ENCODE assay signal across 8 mouse cellular contexts in genomic region chr7:96213741-96214140, GRCm38 (mm10). TPM values are rescaled to one million over a fixed set of nuclear protein-coding genes. Genes with fewer than 3 reads are reported as not detected.
A peak's percentile ranks its signal among the peaks of the same experiment; 100 is the strongest.
DNase-seq lines count a peak whose midpoint lies in the region; ATAC-seq lines count a peak whose summit lies in the region.

No protein-coding gene starts in this region.

- H3K27ac ChIP-seq in heart, embryonic 11.5 days (ENCODE audit: low read depth, low read length): no peak overlapping the region
- H3K27ac ChIP-seq in hindbrain, embryonic 14.5 days: no peak overlapping the region
- H3K27ac ChIP-seq in midbrain, embryonic 12.5 days (replicated peaks): no peak overlapping the region

- WGBS in heart, embryonic 11.5 days (ENCODE audit: insufficient replicate concordance): 8% methylated on average over 9 of the region's 10 CpGs
- WGBS in hindbrain, embryonic 14.5 days: 16% methylated on average over 7 of the region's 10 CpGs
- 3% methylated on average over 7 of the region's 10 CpGs for WGBS in midbrain, embryonic 12.5 days

- no peaks in the 10 kb centered on the region for H3K36me3 ChIP-seq in heart, embryonic 11.5 days (ENCODE audit: control insufficient read depth, insufficient read depth, low read length)
- no peaks in the 10 kb centered on the region for H3K36me3 ChIP-seq in hindbrain, embryonic 14.5 days (replicated peaks; ENCODE audit: control insufficient read depth, insufficient read depth)
- no peaks in the 10 kb centered on the region for H3K36me3 ChIP-seq in midbrain, embryonic 12.5 days

- peak overlapping the region; percentile 66 for H3K4me3 ChIP-seq in heart, embryonic 11.5 days (ENCODE audit: low read depth, low read length)
- H3K4me3 ChIP-seq in hindbrain, embryonic 14.5 days (replicated peaks; ENCODE audit: low read length): peak overlapping the region; percentile 77
- H3K4me3 ChIP-seq in midbrain, embryonic 12.5 days: peak overlapping the region; percentile 78

- no peak for ATAC-seq in heart, embryonic 11.5 days (replicated peaks; ENCODE audit: insufficient number of reproducible peaks, low FRiP score, low TSS enrichment)
- no peak for ATAC-seq in hindbrain, embryonic 14.5 days (ENCODE audit: low FRiP score)
- ATAC-seq in midbrain, embryonic 12.5 days (ENCODE audit: low FRiP score, low read depth): no peak
- no peak for ATAC-seq in erythroblast, adult 5-6 weeks (replicated peaks; ENCODE audit: low FRiP score, poor library complexity, severe bottlenecking)
- no peak for ATAC-seq in frontal cortex, adult (ENCODE audit: low TSS enrichment)

- H3K27me3 ChIP-seq in heart, embryonic 11.5 days (ENCODE audit: control insufficient read depth, insufficient read depth, low read length): peaks cover 31% of the 10 kb centered on the region
- peaks cover 1% of the 10 kb centered on the region; the same call in 1 of the 2 replicates for H3K27me3 ChIP-seq in hindbrain, embryonic 14.5 days (ENCODE audit: control insufficient read depth, insufficient read depth, low read length)
- H3K27me3 ChIP-seq in midbrain, embryonic 12.5 days: peaks cover 20% of the 10 kb centered on the region

- no peak for DNase-seq in heart, postnatal 25 days (ENCODE audit: low spot score)
- DNase-seq in MN1 (ENCODE audit: low spot score): peak; percentile 13
- DNase-seq in hindbrain, embryonic 14.5 days (ENCODE audit: low spot score): no peak
- DNase-seq in frontal cortex, postnatal 25 days (ENCODE audit: low spot score in 2 of 2): no peak

- H3K9me3 ChIP-seq in heart, embryonic 11.5 days (replicated peaks; ENCODE audit: control insufficient read depth, low read length): no peaks in the 10 kb centered on the region
- H3K9me3 ChIP-seq in hindbrain, embryonic 14.5 days (ENCODE audit: control insufficient read depth, low read length): no peaks in the 10 kb centered on the region
- H3K9me3 ChIP-seq in midbrain, embryonic 12.5 days: no peaks in the 10 kb centered on the region

- intact Hi-C loops in heart, postnatal 25 days (cut with DNase I): loop anchor here (2.0 to 5.0 kb wide), 2 partner anchors 61 to 339 kb away; no protein-coding TSS in a partner anchor

- no peak overlapping the region for H3K9ac ChIP-seq in heart, embryonic 11.5 days (ENCODE audit: low read depth, low read length)
- H3K9ac ChIP-seq in hindbrain, embryonic 14.5 days: peak overlapping the region; percentile 90
- peak overlapping the region; percentile 39; the same call in 1 of the 2 replicates for H3K9ac ChIP-seq in midbrain, embryonic 12.5 days (replicated peaks)

- H3K4me2 ChIP-seq in heart, embryonic 11.5 days: peak overlapping the region; percentile 77
- H3K4me2 ChIP-seq in hindbrain, embryonic 14.5 days (replicated peaks): peak overlapping the region; percentile 89
- peak overlapping the region; percentile 93 for H3K4me2 ChIP-seq in midbrain, embryonic 12.5 days (replicated peaks)

- 0 out of 2 replicates have a peak, but pooled peaks cover 9% of the 10 kb centered on the region for H3K4me1 ChIP-seq in heart, embryonic 11.5 days (ENCODE audit: control insufficient read depth, insufficient read depth, low read length)
- H3K4me1 ChIP-seq in hindbrain, embryonic 14.5 days (replicated peaks; ENCODE audit: control insufficient read depth, insufficient read depth, low read length): peaks cover 22% of the 10 kb centered on the region
- peaks cover 42% of the 10 kb centered on the region for H3K4me1 ChIP-seq in midbrain, embryonic 12.5 days

RNA-seq across cellular contexts. Expression of gene Tenm4, which starts 42.7 kb away (rescaled TPM):
- 9.4 and 11.4 TPM in 2 replicates for polyA plus RNA-seq in heart, embryonic 11.5 days (2014; fragmentation: Nextera tagmentation; extraction: Ambion mirVana)
- 1 to 10 TPM; 1.0 to 1.1 TPM for total RNA-seq in heart, postnatal 25 days (2021)
- 37.5 and 38.1 TPM in 2 replicates for polyA plus RNA-seq in hindbrain, embryonic 14.5 days (2014; fragmentation: Nextera tagmentation; extraction: Ambion mirVana)
- polyA plus RNA-seq in midbrain, embryonic 12.5 days (2016; fragmentation: Nextera tagmentation; extraction: Ambion mirVana): 39.2 and 41.3 TPM in 2 replicates
- 0.19 and 1.9 TPM in 2 replicates for total RNA-seq in erythroblast, adult 5-6 weeks (2015; ENCODE audit: low replicate concordance)
- total RNA-seq in erythroblast, adult 5-6 weeks (2017; ENCODE audit: low replicate concordance): 0.28 and 0.85 TPM in 2 replicates
